Mouse (Mus musculus): ENCODE measurements around the gene Prss44.

GRCm38 (mm10) chr9:110821436-110821835 lies 7.6 kb downstream of the Prss44 start:
- TF ChIP-seq CTCF (IDR thresholded peaks at IDR 0.05; ENCODE audit: borderline replicate concordance, insufficient read depth, low read depth, low read length) (no peak), POLR2A (IDR thresholded peaks at IDR 0.05; ENCODE audit: borderline replicate concordance, insufficient read depth, low read length) (no peak)

Measured in cerebellum, adult 2 months (tissue).